Mouse (Mus musculus) G1E (cell line): Measurements from ENCODE around the gene Pnp2.

Experiments
- CTCF ChIP-seq: IDR thresholded peaks from 2 replicates; pipeline ENCODE4 v1.5.1; 2012; ENCODE audit warnings: low read depth, low read length, inconsistent platforms, mixed read lengths
- POLR2AphosphoS5 ChIP-seq: IDR thresholded peaks from 2 replicates; pipeline ENCODE4 v1.6.1; 2012; ENCODE audit warnings: low read depth, low read length, inconsistent platforms; ENCODE audit not compliant: insufficient replicate concordance

DNA sequence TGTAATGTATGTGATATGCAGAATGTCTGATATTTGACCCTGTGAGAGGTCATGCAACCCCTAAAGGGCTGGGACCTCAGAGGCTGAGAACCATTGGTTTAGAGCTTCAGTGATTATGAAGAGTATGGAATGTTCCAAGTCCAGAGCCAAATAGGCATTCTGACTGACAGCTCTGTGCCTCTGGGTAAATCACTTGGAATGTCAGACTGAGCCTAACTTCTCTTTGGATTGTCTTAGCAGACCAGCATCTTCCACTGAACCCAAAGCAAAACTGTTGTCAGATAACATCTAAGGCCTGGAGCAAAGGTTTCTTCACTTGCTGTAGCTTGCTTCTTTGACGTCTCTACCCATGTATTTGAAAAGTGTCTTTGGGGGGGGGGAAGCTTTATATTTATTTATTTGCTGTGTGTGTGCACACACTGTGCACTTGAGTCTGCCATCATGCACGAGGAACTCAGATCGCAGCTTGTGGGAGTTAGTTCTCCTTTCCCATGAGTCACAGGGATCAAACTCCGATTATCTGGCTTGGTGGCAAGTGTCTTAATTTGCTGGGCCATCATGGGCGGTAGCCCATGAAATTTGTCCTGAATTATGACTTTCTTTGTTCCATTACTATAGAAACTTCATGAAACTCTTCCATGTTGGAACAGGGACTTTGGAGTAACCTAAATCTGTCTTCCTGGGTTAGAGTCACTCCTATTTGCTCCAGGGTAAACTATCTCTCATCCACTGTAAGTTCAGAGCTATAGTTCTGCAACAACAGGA, 12.6 kb downstream of the Pnp2 start:
- TF ChIP-seq CTCF, result no peak
- TF ChIP-seq POLR2AphosphoS5, result no peak
